Mouse (Mus musculus) midbrain, postnatal 0 days (tissue): ENCODE data around the gene Fbxo34. TPM values are rescaled to one million over a fixed set of nuclear protein-coding genes. Genes with fewer than 3 reads are reported as not detected.

Experiments used
- ATAC-seq: fragments of 200-750 bp; cut with Nextera tagmentation; 2 replicates; pipeline ENCODE4 v1.8.0; 2017; ENCODE audit warnings: moderate number of reproducible peaks, mild to moderate bottlenecking, moderate TSS enrichment, moderate library complexity; ENCODE audit not compliant: low FRiP score
- DNase-seq: peaks from one replicate; pipeline ENCODE4 v3.0.0-alpha.2; 2015; ENCODE audit warnings: low spot score
- H3K27ac ChIP-seq: fragments of 300-500 bp; sonication (generic); 2 replicates; pipeline ENCODE4 v1.5.1; 2014; ENCODE audit warnings: low read depth, mild to moderate bottlenecking, low read length, mixed read lengths
- H3K27me3 ChIP-seq: fragments of 300-500 bp; sonication (generic); 2 replicates; pipeline ENCODE4 v1.6.1; 2014; ENCODE audit warnings: low read length, control low read depth, mixed read lengths; ENCODE audit not compliant: insufficient read depth
- H3K36me3 ChIP-seq: fragments of 300-500 bp; sonication (generic); 2 replicates; pipeline ENCODE4 v1.6.1; 2014; ENCODE audit warnings: low read length, control low read depth, mixed read lengths; ENCODE audit not compliant: insufficient read depth
- H3K4me1 ChIP-seq: fragments of 300-500 bp; sonication (generic); 2 replicates; pipeline ENCODE4 v1.6.1; 2014; ENCODE audit warnings: mild to moderate bottlenecking, control low read depth, antibody characterized with exemption, low read length, mixed read lengths; ENCODE audit not compliant: insufficient read depth
- H3K4me2 ChIP-seq: fragments of 300-500 bp; sonication (generic); 2 replicates; pipeline ENCODE4 v1.6.1; 2014; ENCODE audit warnings: low read depth, mild to moderate bottlenecking, low read length, mixed read lengths; ENCODE audit not compliant: poor library complexity, severe bottlenecking
- H3K4me3 ChIP-seq: fragments of 300-500 bp; sonication (generic); 2 replicates; pipeline ENCODE4 v1.5.1; 2014; ENCODE audit warnings: low read depth, mild to moderate bottlenecking, low read length, moderate library complexity
- H3K9ac ChIP-seq: fragments of 300-500 bp; sonication (generic); replicated peaks from 2 replicates; pipeline ENCODE4 v1.6.1; 2014; ENCODE audit warnings: mild to moderate bottlenecking, low read length, moderate library complexity, mixed read lengths; ENCODE audit not compliant: poor library complexity, severe bottlenecking
- H3K9me3 ChIP-seq: fragments of 300-500 bp; sonication (generic); 2 replicates; pipeline ENCODE4 v1.6.1; 2016; ENCODE audit warnings: low read length, control low read depth
- CTCF ChIP-seq: IDR thresholded peaks from 2 replicates; pipeline ENCODE4 v1.5.1; 2016; ENCODE audit warnings: antibody characterized with exemption, mild to moderate bottlenecking
- WGBS: fragments of 180-500 bp; shearing (Covaris S2); extraction: QIAGEN DNeasy Blood & Tissue Kit; methylation state at CpG from one replicate; pipeline ENCODE4 v1.1.7; 2014; 5-methylcytosine and 5-hydroxymethylcytosine counted together
- polyA plus RNA-seq: library from polyadenylated mRNA; unstranded; fragments of >200 nt; fragmentation: Nextera tagmentation; extraction: Ambion mirVana; gene quantifications from 2 replicates; pipeline ENCODE4 v1.2.1, GENCODE M21; 2015
- total RNA-seq: library from RNA; depleted of rRNA; stranded (reverse); fragments of >200 nt; gene quantifications from 2 replicates; pipeline ENCODE4 v1.2.3, GENCODE M21; 2014

The Fbxo34 gene
- total and polyA plus RNA-seq, 2 experiments from 2014 or later: 29.9 to 36.5 TPM

GRCm38 (mm10) chr14:47489310-47490097 lies 39.3 kb downstream of the Fbxo34 start:
- no peaks in the 10 kb centered on the region for H3K9me3 ChIP-seq
- H3K4me1 ChIP-seq: no peaks in the 10 kb centered on the region
- DNase-seq: no peak
- TF ChIP-seq CTCF: no peak
- 26% methylated on average over 10 of the region's 10 CpGs for WGBS
- H3K9ac ChIP-seq: no peak overlapping the region
- no peak overlapping the region for H3K4me2 ChIP-seq
- no peak for ATAC-seq
- no peak overlapping the region for H3K4me3 ChIP-seq
- no peaks in the 10 kb centered on the region for H3K27me3 ChIP-seq
- H3K36me3 ChIP-seq: no peaks in the 10 kb centered on the region
- H3K27ac ChIP-seq: no peak overlapping the region

GRCm38 (mm10) chr14:47490732-47491131 lies 40.5 kb downstream of the Fbxo34 start:
- Histone ChIP-seq H3K9ac (no peak overlapping the region), H3K36me3 (no peaks in the 10 kb centered on the region), H3K4me2 (no peak overlapping the region), H3K9me3 (no peaks in the 10 kb centered on the region), H3K4me3 (no peak overlapping the region), H3K27ac (no peak overlapping the region), H3K27me3 (no peaks in the 10 kb centered on the region), H3K4me1 (no peaks in the 10 kb centered on the region)
- WGBS: 94% methylated on average over 2 of the region's 2 CpGs
- DNase-seq (no peak), ATAC-seq (no peak)
- no peak for TF ChIP-seq CTCF

DNA sequence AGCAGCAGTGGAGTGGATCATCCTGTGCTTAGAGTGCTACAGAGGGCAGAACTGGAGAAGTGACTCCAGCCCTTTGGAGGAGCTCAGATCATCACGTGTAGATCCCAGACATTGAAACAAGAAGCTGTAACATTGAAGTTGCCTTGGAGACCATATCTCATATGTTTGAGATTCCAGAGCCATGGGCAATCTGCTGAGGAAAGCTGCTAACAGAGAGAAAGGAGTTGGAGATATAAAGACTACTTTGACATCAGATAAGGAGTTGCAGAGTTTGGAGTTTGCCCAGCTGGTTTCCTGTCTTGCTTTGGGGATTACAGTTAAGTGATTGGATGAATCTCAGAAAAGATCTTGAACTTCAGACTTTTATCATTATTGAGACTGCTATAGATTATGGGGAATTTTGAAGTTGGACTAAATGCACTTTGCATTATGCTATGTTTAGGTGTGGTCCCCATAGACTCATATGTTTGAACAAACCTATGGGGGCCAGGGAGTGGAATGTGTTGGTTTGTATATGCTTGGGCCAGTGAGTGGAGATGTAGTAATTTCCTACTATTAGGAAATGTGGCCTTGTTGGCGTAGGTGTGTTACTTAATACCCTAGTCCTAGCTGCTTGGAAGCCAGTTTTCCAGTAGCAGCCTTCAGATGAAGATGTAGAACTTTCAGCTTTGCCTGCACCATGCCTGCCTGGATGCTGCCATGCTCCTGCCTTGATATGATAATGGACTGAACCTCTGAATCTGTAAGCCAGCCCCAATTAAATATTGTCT lies 43.6 kb downstream of the Fbxo34 start:
- WGBS: 91% methylated on average over 2 of the region's 2 CpGs
- H3K27me3 ChIP-seq: no peaks in the 10 kb centered on the region
- no peak for DNase-seq
- H3K9me3 ChIP-seq: no peaks in the 10 kb centered on the region
- no peak overlapping the region for H3K27ac ChIP-seq
- no peaks in the 10 kb centered on the region for H3K36me3 ChIP-seq
- no peak for ATAC-seq
- TF ChIP-seq CTCF: no peak
- no peaks in the 10 kb centered on the region for H3K4me1 ChIP-seq
- H3K4me2 ChIP-seq: no peak overlapping the region
- no peak overlapping the region for H3K4me3 ChIP-seq
- no peak overlapping the region for H3K9ac ChIP-seq

DNA sequence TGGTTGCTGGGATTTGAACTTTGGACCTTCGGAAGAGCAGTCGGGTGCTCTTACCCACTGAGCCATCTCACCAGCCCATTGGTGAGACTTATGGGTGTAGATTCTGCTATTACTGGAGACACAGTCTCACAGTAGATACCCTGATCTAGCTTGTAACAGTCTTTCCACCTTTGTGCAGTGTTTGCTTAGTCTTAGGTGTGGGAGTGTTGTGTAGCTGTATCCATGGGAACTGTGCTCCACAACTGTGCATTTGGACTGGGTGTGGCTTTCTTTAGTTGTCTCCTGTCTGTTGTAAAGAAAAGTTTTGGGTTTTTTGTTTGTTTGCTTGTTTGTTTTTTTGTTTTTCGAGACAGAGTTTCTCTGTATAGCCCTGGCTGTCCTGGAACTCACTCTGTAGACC lies 45.7 kb downstream of the Fbxo34 start:
- Histone ChIP-seq H3K27ac (no peak overlapping the region), H3K4me3 (no peak overlapping the region), H3K4me1 (no peaks in the 10 kb centered on the region), H3K4me2 (no peak overlapping the region), H3K9ac (no peak overlapping the region), H3K36me3 (no peaks in the 10 kb centered on the region), H3K9me3 (no peaks in the 10 kb centered on the region), H3K27me3 (no peaks in the 10 kb centered on the region)
- no peak for TF ChIP-seq CTCF
- DNase-seq (no peak), ATAC-seq (no peak)
- 99% methylated on average over 3 of the region's 3 CpGs for WGBS

GRCm38 (mm10) chr14:47497166-47497565 lies 46.9 kb downstream of the Fbxo34 start:
- 82% methylated on average over 3 of the region's 3 CpGs for WGBS

DNA sequence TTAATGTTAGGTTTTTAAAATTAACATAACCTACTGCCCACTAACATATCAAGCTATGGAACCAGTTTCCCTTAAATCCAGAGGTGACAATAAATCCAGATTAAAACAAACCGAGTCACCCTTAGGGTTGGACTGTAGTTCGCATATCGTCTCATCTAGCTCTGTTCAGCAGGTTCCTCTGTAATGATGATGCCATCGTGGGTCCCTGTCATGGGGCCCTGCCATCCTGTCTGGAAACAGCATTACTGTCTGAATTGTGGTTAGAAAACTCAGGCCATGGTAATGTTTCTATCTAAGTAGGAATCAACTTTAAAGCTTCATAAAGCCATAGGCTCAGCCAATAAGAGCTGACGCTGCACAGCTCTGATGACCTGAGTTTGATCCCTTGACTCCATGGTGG lies 48.4 kb downstream of the Fbxo34 start:
- H3K4me3 ChIP-seq: no peak overlapping the region
- H3K27ac ChIP-seq: no peak overlapping the region
- no peak for DNase-seq
- H3K27me3 ChIP-seq: no peaks in the 10 kb centered on the region
- H3K9ac ChIP-seq: no peak overlapping the region
- H3K4me2 ChIP-seq: no peak overlapping the region
- no peaks in the 10 kb centered on the region for H3K36me3 ChIP-seq
- 63% methylated on average over 5 of the region's 5 CpGs for WGBS
- no peaks in the 10 kb centered on the region for H3K9me3 ChIP-seq
- no peak for TF ChIP-seq CTCF
- ATAC-seq: no peak
- no peaks in the 10 kb centered on the region for H3K4me1 ChIP-seq

More at GRCm38 (mm10) chr14:47497166-47497565, 46.9 kb downstream of the Fbxo34 start:
- no peaks in the 10 kb centered on the region for H3K4me1 ChIP-seq
- no peak for ATAC-seq
- DNase-seq: no peak
- no peak overlapping the region for H3K4me2 ChIP-seq
- no peaks in the 10 kb centered on the region for H3K36me3 ChIP-seq
- H3K9me3 ChIP-seq: no peaks in the 10 kb centered on the region
- no peaks in the 10 kb centered on the region for H3K27me3 ChIP-seq
- no peak for TF ChIP-seq CTCF
- no peak overlapping the region for H3K27ac ChIP-seq
- H3K4me3 ChIP-seq: no peak overlapping the region
- H3K9ac ChIP-seq: no peak overlapping the region
